Mouse (Mus musculus): ENCODE measurements at regions not wholly inside any gene's neighbourhood (a gene's known extent, or its start where the extent isn't known, plus 50 kb on each side); places are given as distances from the start of the nearest gene placed in this dataset.

DNA sequence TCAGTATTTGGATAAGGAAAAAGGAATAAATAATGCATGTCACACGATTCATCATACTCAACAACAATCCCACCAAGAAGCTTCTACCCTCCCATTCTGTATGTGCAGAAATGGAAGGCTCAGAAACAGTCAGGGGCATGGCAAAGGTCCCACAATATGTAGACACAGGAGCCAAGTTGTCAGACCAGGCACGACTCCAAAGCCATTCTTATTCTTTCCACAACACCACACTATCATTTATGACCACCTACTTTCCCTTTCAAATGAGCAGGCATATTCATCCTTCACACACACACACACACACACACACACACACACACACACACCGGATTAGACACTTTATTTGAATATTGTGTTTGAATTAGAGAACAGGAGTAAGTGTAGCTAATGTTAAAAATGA is 232.0 kb downstream of the Rab28 start:
- WGBS: 57% methylated on average over 3 of the region's 3 CpGs
- Histone ChIP-seq H3K36me3 (no peaks in the 10 kb centered on the region), H3K4me1 (no peaks in the 10 kb centered on the region), H3K27ac (no peak overlapping the region), H3K4me2 (no peak overlapping the region), H3K27me3 (no peaks in the 10 kb centered on the region), H3K9me3 (no peaks in the 10 kb centered on the region), H3K9ac (no peak overlapping the region), H3K4me3 (no peak overlapping the region)
- ATAC-seq (ENCODE audit: borderline replicate concordance, extremely low read depth, low FRiP score, low TSS enrichment): no peak

DNA sequence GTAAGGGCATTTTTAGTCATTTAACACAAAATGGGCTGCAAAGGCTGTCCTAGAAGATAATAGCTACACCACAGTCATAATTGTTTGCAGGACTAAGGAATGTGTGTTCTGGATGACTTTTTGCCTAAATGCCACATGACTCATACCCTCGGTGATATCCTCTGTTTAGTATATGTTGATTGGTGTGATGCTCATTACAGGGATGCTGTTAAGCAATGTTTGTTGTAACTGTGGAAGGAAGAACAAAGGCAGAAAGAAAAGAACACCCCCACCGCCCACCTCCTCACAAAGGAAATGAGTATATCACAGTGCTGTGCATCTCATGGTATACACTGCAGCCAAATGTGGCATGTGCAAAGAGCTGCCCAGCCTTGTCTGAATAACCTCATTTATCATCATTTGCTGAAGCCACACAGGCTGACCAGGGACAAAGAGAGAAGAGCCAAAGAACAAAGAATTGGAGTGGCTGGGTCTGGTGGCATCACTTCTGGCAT is 262.4 kb downstream of the Rab28 start:
- 62% methylated on average over 2 of the region's 2 CpGs for WGBS
- H3K36me3 ChIP-seq: no peaks in the 10 kb centered on the region
- no peak overlapping the region for H3K4me3 ChIP-seq
- H3K9me3 ChIP-seq: no peaks in the 10 kb centered on the region
- no peaks in the 10 kb centered on the region for H3K27me3 ChIP-seq
- H3K27ac ChIP-seq: no peak overlapping the region
- no peaks in the 10 kb centered on the region for H3K4me1 ChIP-seq
- ATAC-seq (ENCODE audit: borderline replicate concordance, extremely low read depth, low FRiP score, low TSS enrichment): no peak
- no peak overlapping the region for H3K9ac ChIP-seq
- H3K4me2 ChIP-seq: no peak overlapping the region

DNA sequence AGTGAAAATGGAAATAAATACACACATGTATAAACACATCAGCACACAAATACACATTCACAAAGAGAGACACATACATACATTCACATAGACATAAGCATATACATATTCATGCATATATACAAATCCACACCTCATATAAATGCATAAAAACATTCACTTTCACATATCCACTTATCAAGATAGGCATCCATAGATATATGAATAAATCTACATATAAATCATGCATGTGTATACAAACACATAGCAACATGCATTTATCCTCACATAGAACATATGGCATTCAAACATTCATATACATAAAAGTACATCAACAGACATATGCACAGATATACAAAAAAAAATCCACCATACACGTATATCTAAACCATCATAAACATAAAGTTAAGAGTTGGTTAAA is 266.9 kb downstream of the Rab28 start:
- no peak overlapping the region for H3K4me2 ChIP-seq
- H3K9ac ChIP-seq: no peak overlapping the region
- H3K9me3 ChIP-seq: no peaks in the 10 kb centered on the region
- H3K4me1 ChIP-seq: no peaks in the 10 kb centered on the region
- no peak overlapping the region for H3K4me3 ChIP-seq
- ATAC-seq (ENCODE audit: borderline replicate concordance, extremely low read depth, low FRiP score, low TSS enrichment): no peak
- 63% methylated on average over 1 of the region's 1 CpGs for WGBS
- no peaks in the 10 kb centered on the region for H3K27me3 ChIP-seq
- H3K27ac ChIP-seq: no peak overlapping the region
- H3K36me3 ChIP-seq: no peaks in the 10 kb centered on the region

DNA sequence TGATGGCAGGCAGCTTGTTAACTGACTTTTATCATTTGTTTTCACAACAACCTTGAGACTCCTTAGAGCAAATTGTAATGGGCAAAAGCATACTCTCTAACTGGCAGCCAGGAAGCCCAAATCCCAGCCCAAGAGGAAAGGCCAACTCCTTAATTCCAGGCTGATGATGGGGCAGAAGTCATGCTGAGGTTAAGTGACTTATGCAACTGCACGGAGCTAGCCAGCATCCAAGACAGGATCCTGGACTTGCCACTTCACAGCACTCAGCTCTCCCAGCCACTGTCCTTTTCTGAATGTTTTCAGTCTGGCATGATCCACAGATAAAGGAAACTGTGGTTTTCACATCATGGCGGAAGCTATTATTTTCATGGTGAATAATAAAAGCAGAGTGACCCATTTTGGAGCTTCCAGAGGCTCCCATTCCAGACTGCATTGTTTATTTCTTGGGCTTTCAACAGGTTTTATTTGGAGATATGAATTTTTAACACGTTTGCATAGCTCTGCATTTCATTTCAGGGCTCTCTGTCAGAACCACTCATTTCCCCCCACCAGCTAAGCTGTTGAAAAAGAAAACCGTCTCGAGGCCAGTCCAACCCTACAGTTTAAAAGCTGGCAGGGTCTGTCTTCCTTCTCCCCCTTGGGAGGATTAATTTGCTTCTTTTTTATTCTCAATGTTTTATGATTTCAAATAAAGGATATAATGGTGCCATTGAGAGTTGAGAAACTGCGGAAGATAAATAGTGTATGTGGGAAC is 288.7 kb downstream of the Rab28 start:
- ATAC-seq (ENCODE audit: borderline replicate concordance, extremely low read depth, low FRiP score, low TSS enrichment): no peak
- Histone ChIP-seq H3K9me3 (no peaks in the 10 kb centered on the region), H3K27me3 (no peaks in the 10 kb centered on the region), H3K4me1 (no peaks in the 10 kb centered on the region), H3K4me3 (no peak overlapping the region), H3K4me2 (no peak overlapping the region), H3K36me3 (no peaks in the 10 kb centered on the region), H3K9ac (no peak overlapping the region), H3K27ac (no peak overlapping the region)
- WGBS: 66% methylated on average over 6 of the region's 6 CpGs

- Histone ChIP-seq H3K4me1 (no peaks in the 10 kb centered on the region), H3K27ac (no peak overlapping the region), H3K9me3 (no peaks in the 10 kb centered on the region), H3K27me3 (no peaks in the 10 kb centered on the region), H3K9ac (no peak overlapping the region), H3K4me3 (no peak overlapping the region), H3K4me2 (no peak overlapping the region), H3K36me3 (no peaks in the 10 kb centered on the region)
- no peak for ATAC-seq (ENCODE audit: borderline replicate concordance, extremely low read depth, low FRiP score, low TSS enrichment)
- WGBS: 55% methylated on average over 6 of the region's 6 CpGs
Measured at GRCm38 (mm10) chr5:41409070-41409668, 298.8 kb downstream of the Rab28 start.

- 82% methylated on average over 14 of the region's 14 CpGs for WGBS
- Histone ChIP-seq H3K27ac (no peak overlapping the region), H3K9me3 (no peaks in the 10 kb centered on the region), H3K4me1 (no peaks in the 10 kb centered on the region), H3K27me3 (no peaks in the 10 kb centered on the region), H3K9ac (no peak overlapping the region), H3K4me3 (no peak overlapping the region), H3K36me3 (no peaks in the 10 kb centered on the region), H3K4me2 (no peak overlapping the region)
- ATAC-seq (ENCODE audit: borderline replicate concordance, extremely low read depth, low FRiP score, low TSS enrichment): no peak
Measured at GRCm38 (mm10) chr5:41392802-41393234, 315.1 kb downstream of the Rab28 start.

- Histone ChIP-seq H3K36me3 (no peaks in the 10 kb centered on the region), H3K9me3 (no peaks in the 10 kb centered on the region), H3K9ac (no peak overlapping the region), H3K4me1 (no peaks in the 10 kb centered on the region), H3K27me3 (no peaks in the 10 kb centered on the region), H3K4me3 (no peak overlapping the region), H3K27ac (no peak overlapping the region), H3K4me2 (no peak overlapping the region)
- ATAC-seq (ENCODE audit: borderline replicate concordance, extremely low read depth, low FRiP score, low TSS enrichment): no peak
- 72% methylated on average over 9 of the region's 9 CpGs for WGBS
Measured at GRCm38 (mm10) chr5:41392137-41392554, 315.8 kb downstream of the Rab28 start.

DNA sequence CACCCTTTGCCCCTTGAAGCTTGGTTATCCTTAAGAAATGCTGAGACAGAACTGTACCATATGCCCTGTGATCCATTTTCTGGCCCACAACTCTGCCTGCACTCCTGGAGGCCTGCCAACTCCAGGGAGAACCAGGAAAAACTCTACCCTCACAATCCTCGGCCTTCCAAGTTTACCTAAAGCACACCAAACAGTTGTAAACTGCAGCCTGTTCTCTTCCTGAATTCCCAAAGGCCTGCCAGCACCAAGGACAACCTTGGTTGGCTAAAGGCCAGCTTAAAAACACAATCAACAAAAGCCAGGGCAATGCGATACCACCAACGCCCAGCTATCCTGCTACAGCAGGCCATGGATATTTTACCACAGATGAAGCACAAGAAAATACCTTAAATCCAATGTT is 334.5 kb downstream of the Rab28 start:
- Histone ChIP-seq H3K4me2 (no peak overlapping the region), H3K36me3 (no peaks in the 10 kb centered on the region), H3K4me3 (no peak overlapping the region), H3K9ac (no peak overlapping the region), H3K27me3 (no peaks in the 10 kb centered on the region), H3K4me1 (no peaks in the 10 kb centered on the region), H3K9me3 (no peaks in the 10 kb centered on the region), H3K27ac (no peak overlapping the region)
- 48% methylated on average over 3 of the region's 3 CpGs for WGBS
- no peak for ATAC-seq (ENCODE audit: borderline replicate concordance, extremely low read depth, low FRiP score, low TSS enrichment)

GRCm38 (mm10) chr5:41371461-41371860 is 336.5 kb downstream of the Rab28 start:
- H3K36me3 ChIP-seq: no peaks in the 10 kb centered on the region
- 85% methylated on average over 4 of the region's 4 CpGs for WGBS
- H3K4me1 ChIP-seq: no peaks in the 10 kb centered on the region
- H3K27ac ChIP-seq: no peak overlapping the region
- no peak overlapping the region for H3K4me3 ChIP-seq
- H3K9me3 ChIP-seq: no peaks in the 10 kb centered on the region
- H3K4me2 ChIP-seq: no peak overlapping the region
- ATAC-seq (ENCODE audit: borderline replicate concordance, extremely low read depth, low FRiP score, low TSS enrichment): no peak
- no peak overlapping the region for H3K9ac ChIP-seq
- no peaks in the 10 kb centered on the region for H3K27me3 ChIP-seq

DNA sequence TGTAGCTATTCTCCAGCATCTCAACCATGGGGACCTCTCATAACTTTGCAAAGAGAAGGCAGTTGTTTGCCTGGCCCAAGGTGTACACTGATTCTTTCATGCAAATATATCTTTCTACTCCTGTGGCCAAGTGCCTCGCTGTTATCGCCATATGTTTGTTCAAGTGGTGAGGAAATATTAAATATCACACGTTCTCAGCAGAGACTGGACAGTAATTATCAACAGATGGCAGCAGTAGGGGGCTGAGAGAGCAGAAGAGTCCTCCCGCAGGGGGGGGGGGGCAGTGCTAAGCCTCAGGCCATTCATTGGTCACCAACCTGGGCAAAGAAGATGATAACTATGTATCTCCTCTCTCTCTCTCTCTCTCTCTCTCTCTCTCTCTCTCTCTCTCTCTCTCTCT is 337.6 kb downstream of the Rab28 start:
- Histone ChIP-seq H3K4me2 (no peak overlapping the region), H3K27me3 (no peaks in the 10 kb centered on the region), H3K9me3 (no peaks in the 10 kb centered on the region), H3K9ac (no peak overlapping the region), H3K27ac (no peak overlapping the region), H3K36me3 (no peaks in the 10 kb centered on the region), H3K4me1 (no peaks in the 10 kb centered on the region), H3K4me3 (no peak overlapping the region)
- 34% methylated on average over 3 of the region's 4 CpGs for WGBS
- ATAC-seq (ENCODE audit: borderline replicate concordance, extremely low read depth, low FRiP score, low TSS enrichment): no peak

GRCm38 (mm10) chr5:41369907-41370306 is 338.1 kb downstream of the Rab28 start:
- H3K9ac ChIP-seq: no peak overlapping the region
- H3K27me3 ChIP-seq: no peaks in the 10 kb centered on the region
- no peak for ATAC-seq (ENCODE audit: borderline replicate concordance, extremely low read depth, low FRiP score, low TSS enrichment)
- H3K4me2 ChIP-seq: no peak overlapping the region
- no peaks in the 10 kb centered on the region for H3K9me3 ChIP-seq
- no peaks in the 10 kb centered on the region for H3K4me1 ChIP-seq
- no peaks in the 10 kb centered on the region for H3K36me3 ChIP-seq
- no peak overlapping the region for H3K4me3 ChIP-seq
- no peak overlapping the region for H3K27ac ChIP-seq
- 41% methylated on average over 3 of the region's 3 CpGs for WGBS

DNA sequence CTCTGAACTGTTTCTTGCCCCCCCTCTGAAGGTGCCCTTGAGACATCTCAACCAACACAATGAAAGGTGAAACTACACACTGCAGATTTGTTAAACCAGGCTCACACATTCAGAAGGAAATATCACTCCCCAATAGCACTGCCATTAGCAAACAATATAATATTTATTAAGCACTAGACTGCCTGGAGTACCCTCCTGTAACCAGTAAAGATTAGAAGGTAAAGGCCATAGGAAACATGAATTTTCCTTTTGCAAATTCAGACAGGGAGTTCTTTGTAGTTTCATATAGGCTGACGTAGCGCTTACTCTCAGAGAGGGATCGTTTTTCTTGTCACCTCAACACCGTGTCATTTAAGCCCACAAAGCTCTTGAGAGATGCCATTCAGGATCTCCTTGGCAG is 342.1 kb downstream of the Rab28 start:
- H3K4me1 ChIP-seq: no peaks in the 10 kb centered on the region
- H3K36me3 ChIP-seq: no peaks in the 10 kb centered on the region
- ATAC-seq (ENCODE audit: borderline replicate concordance, extremely low read depth, low FRiP score, low TSS enrichment): no peak
- no peak overlapping the region for H3K4me3 ChIP-seq
- H3K27ac ChIP-seq: no peak overlapping the region
- H3K9ac ChIP-seq: no peak overlapping the region
- H3K27me3 ChIP-seq: no peaks in the 10 kb centered on the region
- no peak overlapping the region for H3K4me2 ChIP-seq
- WGBS: 48% methylated on average over 4 of the region's 4 CpGs
- H3K9me3 ChIP-seq: no peaks in the 10 kb centered on the region

Data from lung, embryonic 15.5 days (tissue).